Mouse (Mus musculus) E14TG2a.4 (cell line): ENCODE measurements at regions not wholly inside any gene's neighbourhood (a gene's known extent, or its start where the extent isn't known, plus 50 kb on each side); places are given as distances from the start of the nearest gene placed in this dataset.

Experiments used
- CTCF ChIP-seq: conservative IDR thresholded peaks from 2 replicates; pipeline ENCODE4 v1.5.1; 2014; ENCODE audit warnings: low read length
- NANOG ChIP-seq: IDR thresholded peaks from 2 replicates; pipeline ENCODE4 v1.6.1; 2014; ENCODE audit warnings: borderline replicate concordance, low read length, mixed read lengths
- POU5F1 ChIP-seq: IDR thresholded peaks from 2 replicates; pipeline ENCODE4 v1.6.1; 2014; ENCODE audit warnings: low read length, borderline replicate concordance

DNA sequence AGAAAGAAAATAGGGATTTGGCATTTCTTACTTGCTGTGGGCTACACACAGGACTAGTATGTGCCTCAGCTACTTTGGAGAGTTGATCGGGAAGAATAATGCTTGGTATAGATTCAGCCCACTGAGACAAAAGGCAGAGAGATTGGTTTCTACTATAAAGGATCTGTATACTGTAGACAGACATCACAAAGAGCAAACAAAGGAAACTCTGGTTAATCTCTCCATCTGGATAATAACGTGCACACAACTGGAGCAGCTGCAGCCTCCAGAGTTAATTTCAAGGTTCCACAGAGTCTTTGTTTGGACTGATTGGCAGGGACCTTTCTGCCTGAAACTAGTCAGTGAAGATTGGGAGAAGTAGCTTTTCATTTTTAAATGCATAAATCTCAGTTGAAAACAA is 322.5 kb upstream of the Mms22l start:
- TF ChIP-seq CTCF = no peak
- no peak for TF ChIP-seq NANOG
- no peak for TF ChIP-seq POU5F1
